Mouse (Mus musculus) lung, postnatal 0 days (tissue): ENCODE data around the gene Fzd4. TPM values are rescaled to one million over a fixed set of nuclear protein-coding genes. Genes with fewer than 3 reads are reported as not detected.

Experiments
- ATAC-seq: fragments of 200-750 bp; cut with Nextera tagmentation; 2 replicates; pipeline ENCODE4 v1.8.0; 2017; ENCODE audit warnings: moderate library complexity
- DNase-seq: peaks from one replicate; pipeline ENCODE4 v3.0.0-alpha.2; 2016; ENCODE audit warnings: low spot score
- H3K27ac ChIP-seq: fragments of 300-500 bp; sonication (generic); 2 replicates; pipeline ENCODE4 v1.5.1; 2014; ENCODE audit warnings: antibody characterized with exemption, mild to moderate bottlenecking, low read length, mixed read lengths
- H3K27me3 ChIP-seq: fragments of 300-500 bp; sonication (generic); replicated peaks from 2 replicates; pipeline ENCODE4 v1.6.1; 2014; ENCODE audit warnings: low read length, mixed read lengths; ENCODE audit not compliant: insufficient read depth
- H3K36me3 ChIP-seq: fragments of 300-500 bp; sonication (generic); 2 replicates; pipeline ENCODE4 v1.6.1; 2014; ENCODE audit warnings: low read length, mixed read lengths; ENCODE audit not compliant: insufficient read depth
- H3K4me1 ChIP-seq: fragments of 300-500 bp; sonication (generic); 2 replicates; pipeline ENCODE4 v1.6.1; 2014; ENCODE audit warnings: antibody characterized with exemption, low read depth, low read length, mixed read lengths; ENCODE audit not compliant: insufficient read depth
- H3K4me2 ChIP-seq: fragments of 300-500 bp; sonication (generic); replicated peaks from 2 replicates; pipeline ENCODE4 v1.6.1; 2014; ENCODE audit warnings: low read depth, mild to moderate bottlenecking, low read length, moderate library complexity, mixed read lengths
- H3K4me3 ChIP-seq: fragments of 300-500 bp; sonication (generic); 2 replicates; pipeline ENCODE4 v1.5.1; 2014; ENCODE audit warnings: low read depth, low read length
- H3K9ac ChIP-seq: fragments of 300-500 bp; sonication (generic); replicated peaks from 2 replicates; pipeline ENCODE4 v1.6.1; 2014; ENCODE audit warnings: low read depth, mild to moderate bottlenecking
- H3K9me3 ChIP-seq: fragments of 300-500 bp; sonication (generic); 2 replicates; pipeline ENCODE4 v1.6.1; 2016; ENCODE audit warnings: low read length, mixed read lengths
- CTCF ChIP-seq: IDR thresholded peaks from 2 replicates; pipeline ENCODE4 v1.5.1; 2016; ENCODE audit warnings: antibody characterized with exemption, mild to moderate bottlenecking
- EP300 ChIP-seq: IDR thresholded peaks from 2 replicates; pipeline ENCODE4 v1.6.1; 2016; ENCODE audit warnings: antibody characterized with exemption, mild to moderate bottlenecking, control low read depth
- WGBS: fragments of 180-500 bp; shearing (Covaris S2); extraction: QIAGEN DNeasy Blood & Tissue Kit; methylation state at CpG from one replicate; pipeline ENCODE4 v1.1.7; 2014; 5-methylcytosine and 5-hydroxymethylcytosine counted together
- polyA plus RNA-seq: library from polyadenylated mRNA; unstranded; fragments of >200 nt; fragmentation: Nextera tagmentation; extraction: Ambion mirVana; gene quantifications from 2 replicates; pipeline ENCODE4 v1.2.1, GENCODE M21; 2015

The Fzd4 gene
- polyA plus RNA-seq, 1 experiment from 2014 or later: 14.3 TPM

- WGBS: 19% methylated on average over 5 of the region's 5 CpGs
- H3K27ac ChIP-seq: no peak overlapping the region
These were observed 19.0 kb downstream of the Fzd4 start for GRCm38 (mm10) chr7:89423194-89423593.

GRCm38 (mm10) chr7:89423688-89424255, 19.6 kb downstream of the Fzd4 start:
- DNase-seq (no peak), ATAC-seq (no peak)
- Histone ChIP-seq H3K27me3 (no peaks in the 10 kb centered on the region), H3K4me3 (no peak overlapping the region), H3K9ac (no peak overlapping the region), H3K36me3 (no peaks in the 10 kb centered on the region), H3K4me1 (no peaks in the 10 kb centered on the region), H3K4me2 (no peak overlapping the region), H3K9me3 (no peaks in the 10 kb centered on the region), H3K27ac (no peak overlapping the region)
- TF ChIP-seq EP300 (no peak), CTCF (no peak)
- WGBS: 62% methylated on average over 8 of the region's 8 CpGs

More at GRCm38 (mm10) chr7:89423194-89423593, 19.0 kb downstream of the Fzd4 start:
- no peak for DNase-seq
- Histone ChIP-seq H3K4me2 (no peak overlapping the region), H3K27me3 (no peaks in the 10 kb centered on the region), H3K36me3 (no peaks in the 10 kb centered on the region), H3K9ac (no peak overlapping the region), H3K4me3 (no peak overlapping the region), H3K4me1 (no peaks in the 10 kb centered on the region), H3K9me3 (no peaks in the 10 kb centered on the region)
- ATAC-seq: no peak
- TF ChIP-seq CTCF (no peak), EP300 (no peak)

- H3K27ac ChIP-seq: no peak overlapping the region
- TF ChIP-seq EP300: no peak
- no peak for TF ChIP-seq CTCF
These were observed 20.5 kb downstream of the Fzd4 start for GRCm38 (mm10) chr7:89424659-89425058.

GRCm38 (mm10) chr7:89425803-89426725, 21.9 kb downstream of the Fzd4 start:
- Histone ChIP-seq H3K27me3 (no peaks in the 10 kb centered on the region), H3K9me3 (no peaks in the 10 kb centered on the region), H3K4me2 (no peak overlapping the region), H3K36me3 (no peaks in the 10 kb centered on the region), H3K27ac (no peak overlapping the region), H3K9ac (no peak overlapping the region), H3K4me3 (no peak overlapping the region), H3K4me1 (no peaks in the 10 kb centered on the region)
- WGBS: 26% methylated on average over 11 of the region's 11 CpGs
- TF ChIP-seq EP300 (no peak), CTCF (no peak)
- no peak for DNase-seq
- ATAC-seq: no peak

More at GRCm38 (mm10) chr7:89424659-89425058, 20.5 kb downstream of the Fzd4 start:
- Histone ChIP-seq H3K9ac (no peak overlapping the region), H3K4me1 (no peaks in the 10 kb centered on the region), H3K4me3 (no peak overlapping the region), H3K36me3 (no peaks in the 10 kb centered on the region), H3K27me3 (no peaks in the 10 kb centered on the region), H3K9me3 (no peaks in the 10 kb centered on the region), H3K4me2 (no peak overlapping the region)
- ATAC-seq: no peak
- no peak for DNase-seq
- WGBS: 66% methylated on average over 5 of the region's 5 CpGs

GRCm38 (mm10) chr7:89427101-89427500, 22.9 kb downstream of the Fzd4 start:
- Histone ChIP-seq H3K4me1 (no peaks in the 10 kb centered on the region), H3K27me3 (no peaks in the 10 kb centered on the region), H3K4me3 (no peak overlapping the region), H3K4me2 (no peak overlapping the region), H3K36me3 (no peaks in the 10 kb centered on the region), H3K27ac (no peak overlapping the region), H3K9me3 (no peaks in the 10 kb centered on the region), H3K9ac (no peak overlapping the region)
- TF ChIP-seq EP300: no peak
- no peak for TF ChIP-seq CTCF
- no peak for DNase-seq
- no peak for ATAC-seq
- 14% methylated on average over 5 of the region's 5 CpGs for WGBS

- no peak overlapping the region for H3K9ac ChIP-seq
- ATAC-seq (no peak), DNase-seq (no peak)
- no peaks in the 10 kb centered on the region for H3K36me3 ChIP-seq
- H3K27ac ChIP-seq: no peak overlapping the region
- H3K4me3 ChIP-seq: no peak overlapping the region
- H3K9me3 ChIP-seq: no peaks in the 10 kb centered on the region
- no peak overlapping the region for H3K4me2 ChIP-seq
- TF ChIP-seq CTCF (no peak), EP300 (no peak)
- H3K27me3 ChIP-seq: no peaks in the 10 kb centered on the region
- H3K4me1 ChIP-seq: no peaks in the 10 kb centered on the region
- 57% methylated on average over 5 of the region's 5 CpGs for WGBS
These were observed 24.6 kb downstream of the Fzd4 start for GRCm38 (mm10) chr7:89428804-89429203.
